Mouse (Mus musculus) bone marrow macrophage, adult 2 months (primary cell): Measurements from ENCODE around the gene Cavin4. TPM values are rescaled to one million over a fixed set of nuclear protein-coding genes. Genes with fewer than 3 reads are reported as not detected.

Experiments
- H3K27ac ChIP-seq: 2 replicates; pipeline ENCODE4 v1.5.1; 2012; ENCODE audit warnings: low read depth, low read length; ENCODE audit not compliant: insufficient read depth
- H3K4me1 ChIP-seq: 2 replicates; pipeline ENCODE4 v1.6.1; 2012; ENCODE audit warnings: low read length; ENCODE audit not compliant: control insufficient read depth, insufficient read depth
- H3K4me3 ChIP-seq: 2 replicates; pipeline ENCODE4 v1.5.1; 2012; ENCODE audit warnings: mild to moderate bottlenecking, low read length, moderate library complexity; ENCODE audit not compliant: insufficient read depth
- CTCF ChIP-seq: IDR thresholded peaks from 2 replicates; pipeline ENCODE4 v1.5.1; 2012; ENCODE audit warnings: low read depth, mild to moderate bottlenecking, low read length, moderate library complexity
- POLR2A ChIP-seq: IDR thresholded peaks from 2 replicates; pipeline ENCODE4 v1.6.1; 2012; ENCODE audit warnings: mild to moderate bottlenecking, low read depth, low read length, borderline replicate concordance
- polyA plus RNA-seq: library from polyadenylated mRNA; stranded (reverse); fragments of >200 nt; gene quantifications from 2 replicates; pipeline ENCODE4 v1.2.4, GENCODE M21; 2012; ENCODE audit not compliant: missing spikeins, insufficient read depth, insufficient read length

Cavin4 gene
- polyA plus RNA-seq, 1 experiment = not detected

- Histone ChIP-seq H3K4me1 (no peaks in the 10 kb centered on the region), H3K27ac (no peak overlapping the region), H3K4me3 (no peak overlapping the region)
- TF ChIP-seq POLR2A = no peak
- no peak for TF ChIP-seq CTCF
Measured at GRCm38 (mm10) chr4:48638132-48638531, 25.2 kb upstream of the Cavin4 start.

- H3K4me1 ChIP-seq = no peaks in the 10 kb centered on the region
- TF ChIP-seq CTCF = no peak
- TF ChIP-seq POLR2A = no peak
- no peak overlapping the region for H3K27ac ChIP-seq
- H3K4me3 ChIP-seq = no peak overlapping the region
Measured at GRCm38 (mm10) chr4:48639503-48639902, 23.8 kb upstream of the Cavin4 start.

- TF ChIP-seq POLR2A (no peak), CTCF (no peak)
- Histone ChIP-seq H3K4me3 (no peak overlapping the region), H3K27ac (no peak overlapping the region), H3K4me1 (no peaks in the 10 kb centered on the region)
Measured at GRCm38 (mm10) chr4:48643801-48644200, 19.5 kb upstream of the Cavin4 start.

GRCm38 (mm10) chr4:48646143-48646542 is 17.2 kb upstream of the Cavin4 start:
- Histone ChIP-seq H3K4me3 (no peak overlapping the region), H3K27ac (no peak overlapping the region)
- TF ChIP-seq POLR2A (no peak), CTCF (no peak)

GRCm38 (mm10) chr4:48650617-48651360 is 12.5 kb upstream of the Cavin4 start:
- TF ChIP-seq CTCF (no peak), POLR2A (no peak)
- Histone ChIP-seq H3K27ac (no peak overlapping the region), H3K4me3 (no peak overlapping the region)

More at GRCm38 (mm10) chr4:48646143-48646542, 17.2 kb upstream of the Cavin4 start:
- no peaks in the 10 kb centered on the region for H3K4me1 ChIP-seq

GRCm38 (mm10) chr4:48654118-48654517 is 9.2 kb upstream of the Cavin4 start:
- TF ChIP-seq CTCF (no peak), POLR2A (no peak)
- H3K4me1 ChIP-seq = no peaks in the 10 kb centered on the region
- H3K27ac ChIP-seq = no peak overlapping the region
- H3K4me3 ChIP-seq = no peak overlapping the region

More at GRCm38 (mm10) chr4:48650617-48651360, 12.5 kb upstream of the Cavin4 start:
- H3K4me1 ChIP-seq = no peaks in the 10 kb centered on the region

GRCm38 (mm10) chr4:48656530-48656929 is 6.8 kb upstream of the Cavin4 start:
- TF ChIP-seq CTCF (no peak), POLR2A (no peak)
- Histone ChIP-seq H3K4me3 (no peak overlapping the region), H3K4me1 (no peaks in the 10 kb centered on the region), H3K27ac (no peak overlapping the region)

- TF ChIP-seq CTCF = no peak
- no peak for TF ChIP-seq POLR2A
- no peak overlapping the region for H3K27ac ChIP-seq
- H3K4me3 ChIP-seq = no peak overlapping the region
- no peaks in the 10 kb centered on the region for H3K4me1 ChIP-seq
Measured at GRCm38 (mm10) chr4:48660144-48660543, 3.2 kb upstream of the Cavin4 start.

- H3K27ac ChIP-seq = no peak overlapping the region
- H3K4me3 ChIP-seq = no peak overlapping the region
- no peaks in the 10 kb centered on the region for H3K4me1 ChIP-seq
- TF ChIP-seq CTCF (no peak), POLR2A (no peak)
Measured at GRCm38 (mm10) chr4:48660619-48661575, 2.4 kb upstream of the Cavin4 start.
